Mouse (Mus musculus) CH12.LX (cell line): ENCODE results near the gene Myo9b. TPM values are rescaled to one million over a fixed set of nuclear protein-coding genes. Genes with fewer than 3 reads are reported as not detected.
"Not testable (repeated sequence)": the region's sequence is repeated elsewhere in the genome, so short reads cannot be mapped to it uniquely, and the experiment has no call there.

Experiments
- DNase-seq: peaks from one replicate; pipeline ENCODE4 v3.0.0-alpha.2; 2013; ENCODE audit errors: extremely low read depth
- H3K27ac ChIP-seq: 2 replicates; pipeline ENCODE4 v1.5.1; 2012; ENCODE audit warnings: low read depth, mild to moderate bottlenecking, control low read depth, moderate library complexity; ENCODE audit not compliant: insufficient read depth
- H3K27me3 ChIP-seq: replicated peaks from 2 replicates; pipeline ENCODE3; 2012; ENCODE audit warnings: inconsistent platforms
- H3K36me3 ChIP-seq, 2 experiments: replicated peaks in 1 of 2; 2 replicates each; pipeline versions ENCODE3 to v1.6.1; 2012; ENCODE audit warnings: inconsistent platforms in 1 of 2, low read length in 1 of 2, mild to moderate bottlenecking in 1 of 2, mixed read lengths in 1 of 2, moderate library complexity in 1 of 2; ENCODE audit not compliant: control insufficient read depth in 1 of 2, insufficient read depth in 1 of 2
- H3K4me1 ChIP-seq, 2 experiments: 2 replicates each; pipeline ENCODE4 v1.6.1; 2012; ENCODE audit warnings: inconsistent platforms in 1 of 2, moderate library complexity in 1 of 2; ENCODE audit not compliant: insufficient read depth in 2 of 2, control insufficient read depth in 1 of 2
- H3K4me2 ChIP-seq: 2 replicates; pipeline ENCODE4 v1.6.1; 2012; ENCODE audit warnings: low read depth, mild to moderate bottlenecking, control low read depth; ENCODE audit not compliant: poor library complexity, insufficient read depth, severe bottlenecking
- H3K4me3 ChIP-seq, 3 experiments: fragments of 150-350 bp in 1 of 3; sonication (generic) in 1 of 3; replicated peaks in 1 of 3; 2 replicates each; pipeline versions ENCODE3 to v1.5.1; 2011 to 2012; ENCODE audit warnings: low read depth in 2 of 3, low read length in 2 of 3, mild to moderate bottlenecking in 2 of 3, moderate library complexity in 2 of 3, control low read depth in 1 of 3, improper control_type of control experiment in 1 of 3, inconsistent platforms in 1 of 3, mixed read lengths in 1 of 3; ENCODE audit not compliant: poor library complexity in 1 of 3
- H3K79me2 ChIP-seq: replicated peaks from 2 replicates; pipeline ENCODE4 v1.6.1; 2012; ENCODE audit warnings: mild to moderate bottlenecking, moderate library complexity; ENCODE audit not compliant: control insufficient read depth, poor library complexity, insufficient read depth, severe bottlenecking; ENCODE audit errors: extremely low read depth
- H3K9ac ChIP-seq: 2 replicates; pipeline ENCODE4 v1.6.1; 2012; ENCODE audit warnings: low read depth, mild to moderate bottlenecking, control low read depth, moderate library complexity; ENCODE audit not compliant: insufficient read depth
- H3K9me3 ChIP-seq: replicated peaks from 2 replicates; pipeline ENCODE3; 2012; ENCODE audit warnings: low read length, inconsistent platforms, mixed read lengths
- BHLHE40 ChIP-seq: IDR thresholded peaks from 2 replicates; pipeline ENCODE4 v1.6.1; 2011; ENCODE audit warnings: mild to moderate bottlenecking, low read depth, low read length, improper control_type of control experiment
- CHD1 ChIP-seq: IDR thresholded peaks from 2 replicates; pipeline ENCODE4 v1.6.1; 2012; ENCODE audit warnings: low read depth, low read length, improper control_type of control experiment, inconsistent platforms
- CTCF ChIP-seq, 2 experiments: IDR thresholded peaks in 1 of 2; conservative IDR thresholded peaks in 1 of 2; 2 replicates each; pipeline ENCODE4 v1.5.1; 2011 to 2012; ENCODE audit warnings: low read depth in 2 of 2, low read length in 2 of 2, improper control_type of control experiment in 1 of 2, inconsistent platforms in 1 of 2, mild to moderate bottlenecking in 1 of 2, moderate library complexity in 1 of 2
- E2F4 ChIP-seq: IDR thresholded peaks from 2 replicates; pipeline ENCODE4 v1.6.1; 2011; ENCODE audit warnings: low read depth, low read length, improper control_type of control experiment; ENCODE audit not compliant: insufficient replicate concordance
- ELF1 ChIP-seq: IDR thresholded peaks from 2 replicates; pipeline ENCODE4 v1.6.1; 2014; ENCODE audit warnings: low read depth, mild to moderate bottlenecking, inconsistent platforms, low read length, improper control_type of control experiment
- EP300 ChIP-seq: IDR thresholded peaks from 2 replicates; pipeline ENCODE4 v1.6.1; 2011; ENCODE audit warnings: low read length, improper control_type of control experiment
- ETS1 ChIP-seq: conservative IDR thresholded peaks from 2 replicates; pipeline ENCODE4 v1.6.1; 2012; ENCODE audit warnings: low read depth, mild to moderate bottlenecking, inconsistent platforms, low read length, improper control_type of control experiment, moderate library complexity
- GABPA ChIP-seq: IDR thresholded peaks from 2 replicates; pipeline ENCODE4 v1.6.1; 2012; ENCODE audit warnings: low read depth, low read length, improper control_type of control experiment, inconsistent platforms; ENCODE audit not compliant: insufficient replicate concordance
- IRF4 ChIP-seq: IDR thresholded peaks from 2 replicates; pipeline ENCODE4 v1.6.1; 2014; ENCODE audit warnings: low read depth, mild to moderate bottlenecking, inconsistent platforms, low read length, improper control_type of control experiment
- MXI1 ChIP-seq: IDR thresholded peaks from 2 replicates; pipeline ENCODE4 v1.6.1; 2011; ENCODE audit warnings: mild to moderate bottlenecking, low read depth, low read length, improper control_type of control experiment
- MYC ChIP-seq: IDR thresholded peaks from 2 replicates; pipeline ENCODE4 v1.6.1; 2011; ENCODE audit warnings: low read depth, mild to moderate bottlenecking, improper control_type of control experiment, low read length
- NRF1 ChIP-seq: IDR thresholded peaks from 2 replicates; pipeline ENCODE4 v1.6.1; 2014; ENCODE audit warnings: low read depth, mild to moderate bottlenecking, inconsistent platforms, low read length, improper control_type of control experiment, moderate library complexity
- PAX5 ChIP-seq: IDR thresholded peaks from 2 replicates; pipeline ENCODE4 v1.6.1; 2012; ENCODE audit warnings: low read length, inconsistent platforms, mixed read lengths
- USF1 ChIP-seq: IDR thresholded peaks from 2 replicates; pipeline ENCODE4 v1.6.1; 2014; ENCODE audit warnings: low read depth, mild to moderate bottlenecking, inconsistent platforms, low read length, improper control_type of control experiment
- USF2 ChIP-seq: conservative IDR thresholded peaks from 2 replicates; pipeline ENCODE4 v1.6.1; 2011; ENCODE audit warnings: low read depth, low read length, improper control_type of control experiment
- ZNF384 ChIP-seq: IDR thresholded peaks from 2 replicates; pipeline ENCODE4 v1.6.1; 2012; ENCODE audit warnings: low read depth, low read length, improper control_type of control experiment, inconsistent platforms
- dilution Hi-C: fragments of 300-500 bp; cut with MboI; formaldehyde crosslinking; loops from 2 replicates; pipeline ENCODE4 v1.14.3; 2020; ENCODE audit warnings: low sequenced_read_pairs; ENCODE audit not compliant: extremely low pct_unique_long_range_greater_than_20kb, extremely low pct_ligation_motif_present
- in situ Hi-C: fragments of 300-500 bp; cut with MboI; formaldehyde crosslinking; loops from 3 replicates; pipeline ENCODE4 v1.14.3; 2019; ENCODE audit warnings: low sequenced_read_pairs, low pct_ligation_motif_present, low pct_unique_long_range_greater_than_20kb, mixed read lengths
- polyA plus RNA-seq: library from polyadenylated mRNA; unstranded; fragments of >175 nt; gene quantifications from 2 replicates; pipeline ENCODE4 v1.2.1, GENCODE M21; 2012; ENCODE audit warnings: low read depth; ENCODE audit not compliant: insufficient read length
- total RNA-seq, 2 experiments: library from RNA; depleted of rRNA; stranded (reverse); fragments of 300-350 nt in 1 of 2; fragments of >200 nt in 1 of 2; gene quantifications; 2 replicates each; pipeline ENCODE4 v1.2.3; 2012 to 2014

The Myo9b gene
- total and polyA plus RNA-seq, 3 experiments = 14.2 to 36.2 (median 29.0) TPM

GRCm38 (mm10) chr8:71282621-71283020 is 10.1 kb downstream of the Myo9b start:
- Histone ChIP-seq H3K4me2 (no peak overlapping the region), H3K9me3 (no peaks in the 10 kb centered on the region), H3K9ac (no peak overlapping the region), H3K4me3 (no peak overlapping the region), H3K36me3 (peaks cover 0 to 52% of the 10 kb centered on the region in 2 experiments), H3K27me3 (no peaks in the 10 kb centered on the region), H3K27ac (no peak overlapping the region), H3K79me2 (peaks cover 8% of the 10 kb centered on the region), H3K4me1 (peaks cover 0 to 34% of the 10 kb centered on the region in 2 experiments; a peak in 2 of 4 replicates)
- TF ChIP-seq CHD1 = no peak
- no peak for TF ChIP-seq USF2
- no peak for TF ChIP-seq EP300
- no peak for TF ChIP-seq BHLHE40
- TF ChIP-seq ELF1 = no peak
- TF ChIP-seq MYC = no peak
- no peak for TF ChIP-seq IRF4
- no peak for TF ChIP-seq E2F4
- no peak for TF ChIP-seq ZNF384
- TF ChIP-seq PAX5 = no peak
- no peak for TF ChIP-seq USF1
- TF ChIP-seq ETS1 = no peak
- TF ChIP-seq NRF1 = no peak
- TF ChIP-seq MXI1 = no peak
- TF ChIP-seq GABPA = no peak
- DNase-seq = no peak
- in situ Hi-C loops = no loop called here
- dilution Hi-C loops = no loop called here

- dilution Hi-C loops, H3K27me3 ChIP-seq, H3K9me3 ChIP-seq, H3K4me2 ChIP-seq, H3K79me2 ChIP-seq, H3K27ac ChIP-seq, H3K9ac ChIP-seq, DNase-seq, H3K4me3 ChIP-seq, in situ Hi-C loops: not testable (repeated sequence)
- peaks cover 4 to 20% of the 10 kb centered on the region in 2 experiments; a peak in 3 of 4 replicates for H3K4me1 ChIP-seq
- H3K36me3 ChIP-seq = peaks cover 17 to 69% of the 10 kb centered on the region in 2 experiments
Observed at GRCm38 (mm10) chr8:71286223-71286622, 13.7 kb downstream of the Myo9b start.

- Histone ChIP-seq H3K27ac (no peak overlapping the region), H3K36me3 (peaks cover 23 to 69% of the 10 kb centered on the region in 2 experiments), H3K9ac (no peak overlapping the region), H3K79me2 (peaks cover 9% of the 10 kb centered on the region), H3K4me2 (no peak overlapping the region), H3K4me1 (peaks cover 4 to 22% of the 10 kb centered on the region in 2 experiments; a peak in 3 of 4 replicates), H3K27me3 (no peaks in the 10 kb centered on the region), H3K9me3 (no peaks in the 10 kb centered on the region), H3K4me3 (no peak overlapping the region)
- in situ Hi-C loops (no loop called here), dilution Hi-C loops (no loop called here)
- DNase-seq = no peak
- peak; percentile 7 to 35; a peak in 2 of 4 replicates for TF ChIP-seq CTCF (conservative IDR thresholded peaks at IDR 0.05 in 1 of 2, IDR thresholded peaks at IDR 0.05 in 1 of 2; ENCODE audit: low read depth in 2 of 2, low read length in 2 of 2)
- TF ChIP-seq BHLHE40 = no peak
- TF ChIP-seq ZNF384 = no peak
Observed at GRCm38 (mm10) chr8:71288441-71288949, 16.0 kb downstream of the Myo9b start.
